Mouse (Mus musculus) left cerebral cortex, postnatal 10 days (tissue): ENCODE results near the gene Cfap73. TPM values are rescaled to one million over a fixed set of nuclear protein-coding genes. Genes with fewer than 3 reads are reported as not detected.

Experiments used
- DNase-seq, 2 experiments: peaks; one replicate each; pipeline ENCODE4 v3.0.0; 2021 to 2022; ENCODE audit warnings: low spot score in 2 of 2, mixed read lengths in 1 of 2; ENCODE audit errors: extremely low spot score in 1 of 2
- intact Hi-C: fragments of 180-260 bp; cut with DNase I; formaldehyde crosslinking; loops from one replicate; pipeline ENCODE4 v1.15.1; 2025
- total RNA-seq, 2 experiments: library from RNA; stranded (reverse); gene quantifications; 2 replicates each; pipeline ENCODE4 v1.2.3; 2021

Cfap73 gene
- total RNA-seq, 2 experiments from 2014 or later, result 1.1 TPM; not detected in 1

DNA sequence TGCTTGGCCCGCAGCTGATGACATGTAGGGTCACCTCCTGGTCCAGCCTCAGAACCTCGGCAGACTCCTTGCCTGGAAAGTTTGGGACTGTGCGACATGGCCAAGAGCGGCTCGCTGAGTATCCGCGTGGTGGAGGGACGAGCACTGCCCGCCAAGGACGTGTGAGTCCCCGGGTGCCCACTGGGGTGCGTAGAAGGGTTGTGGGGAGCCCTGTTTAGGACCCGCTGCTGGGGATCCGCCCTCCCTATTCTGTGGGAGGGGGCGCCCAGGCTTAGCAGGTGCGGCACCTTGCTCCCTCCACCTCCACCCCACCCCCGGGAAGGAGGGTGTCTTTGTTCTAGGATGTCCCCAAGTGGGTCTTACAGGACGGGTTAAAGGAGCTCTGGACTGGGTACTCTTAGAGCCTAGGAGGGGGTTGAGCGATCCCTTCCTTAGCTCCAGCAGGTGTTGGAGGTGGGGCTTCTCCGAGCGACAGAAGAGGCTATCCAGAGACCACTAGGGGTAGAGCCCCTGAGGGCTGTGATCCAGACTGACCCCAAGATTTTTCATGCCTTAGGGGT is 15.4 kb upstream of the Cfap73 start:
- intact Hi-C loops, result loop anchor here (2.0 kb wide), 1 partner anchor 29 kb away; no protein-coding TSS in a partner anchor
- DNase-seq, result peak in 1 of 2 experiments; percentile 72

DNA sequence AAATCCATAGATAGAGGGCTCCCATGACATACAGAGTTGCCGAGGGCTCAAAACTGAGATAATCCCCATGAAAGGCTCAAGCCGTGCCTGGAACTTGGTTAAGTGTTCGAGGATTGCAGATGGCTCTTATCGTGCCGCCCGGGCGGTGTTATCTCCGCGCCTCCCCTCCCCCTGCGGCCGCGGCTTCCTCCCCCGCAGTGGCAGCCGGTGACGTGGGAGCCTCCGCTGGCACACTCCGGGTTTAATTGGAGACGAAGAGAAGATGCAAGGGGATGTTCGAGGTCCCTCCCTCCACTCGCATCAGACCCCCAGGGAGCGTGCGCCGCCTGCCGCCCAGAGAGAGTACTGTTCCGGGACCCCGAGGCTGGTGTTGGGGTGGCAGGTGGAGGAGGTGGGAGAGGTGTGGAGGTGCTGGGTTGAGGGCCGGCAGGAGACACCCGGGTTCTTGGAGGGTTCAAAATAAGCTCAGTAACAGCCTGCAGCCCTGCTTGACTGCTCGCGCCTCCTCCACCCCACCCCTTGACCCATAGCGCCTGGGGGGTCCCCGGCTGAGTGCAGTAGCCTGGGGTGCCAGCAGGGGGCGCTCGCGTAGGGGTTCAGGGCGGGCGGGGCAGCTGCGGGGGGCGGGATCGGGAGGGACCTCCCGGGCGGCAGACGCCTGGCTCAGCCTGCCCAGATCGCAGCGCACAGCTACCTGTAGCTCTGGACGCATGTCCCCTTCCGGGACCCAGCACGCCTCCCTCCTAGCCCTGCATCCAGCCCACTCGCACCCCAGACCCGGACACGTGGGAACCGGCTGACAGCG is 14.7 kb upstream of the Cfap73 start, which contains the start of gene Rasal1:
Rasal1 (plus strand) TSS at position 244 of the 805 bp plus-strand sequence.
- intact Hi-C loops, result loop anchor here (2.0 kb wide), 1 partner anchor 28 kb away; no protein-coding TSS in a partner anchor
- peak; percentile 80 to 87 for DNase-seq

- intact Hi-C loops, result loop anchor here (2.0 kb wide), 1 partner anchor 27 kb away; no protein-coding TSS in a partner anchor
- DNase-seq, result no peak
Observed at GRCm38 (mm10) chr5:120647814-120648491, 13.9 kb upstream of the Cfap73 start.

- no peak for DNase-seq
- intact Hi-C loops, result no loop called here
Observed at GRCm38 (mm10) chr5:120647361-120647760, 13.3 kb upstream of the Cfap73 start.

- intact Hi-C loops, result no loop called here
- DNase-seq, result peak in 1 of 2 experiments; percentile 53
Observed at GRCm38 (mm10) chr5:120645851-120646250, 11.8 kb upstream of the Cfap73 start.

DNA sequence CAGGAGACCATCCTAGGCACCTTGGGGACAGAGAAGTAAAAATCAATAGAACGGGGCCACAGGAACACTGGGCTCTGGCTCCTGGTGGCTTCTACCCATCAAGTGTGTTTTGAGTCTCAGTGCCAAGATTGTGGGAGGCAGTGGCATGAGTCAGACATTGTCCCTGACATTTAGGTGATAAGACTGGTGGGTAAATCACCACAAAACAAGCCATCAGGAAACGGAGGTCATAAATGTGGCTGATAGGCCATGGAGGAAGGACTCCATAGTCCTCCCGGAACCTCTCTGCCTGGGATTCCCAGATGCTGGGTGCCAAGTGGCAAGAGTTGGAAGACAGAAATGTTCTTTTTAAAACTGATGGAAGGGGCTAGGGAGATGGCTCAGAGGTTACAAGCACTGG is 10.2 kb upstream of the Cfap73 start:
- DNase-seq, result no peak
- intact Hi-C loops, result no loop called here

GRCm38 (mm10) chr5:120643365-120644085 is 9.5 kb upstream of the Cfap73 start:
- intact Hi-C loops, result no loop called here
- DNase-seq, result peak in 1 of 2 experiments; percentile 71

DNA sequence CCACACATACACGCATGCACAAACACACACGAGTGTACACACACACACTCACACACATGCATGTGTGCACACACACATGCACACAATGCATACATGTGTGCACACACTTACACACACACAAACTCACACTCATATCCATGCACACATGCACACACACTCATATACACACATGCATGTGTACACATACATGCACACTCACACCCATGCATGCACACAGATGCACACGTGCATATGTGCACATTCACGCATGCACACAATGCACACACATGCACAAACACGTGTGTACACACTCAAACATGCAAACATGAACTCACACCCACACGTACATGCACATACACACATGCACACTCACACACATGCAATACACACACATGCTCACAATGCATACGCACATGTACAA is 6.1 kb upstream of the Cfap73 start:
- intact Hi-C loops, result no loop called here
- DNase-seq, result no peak

DNA sequence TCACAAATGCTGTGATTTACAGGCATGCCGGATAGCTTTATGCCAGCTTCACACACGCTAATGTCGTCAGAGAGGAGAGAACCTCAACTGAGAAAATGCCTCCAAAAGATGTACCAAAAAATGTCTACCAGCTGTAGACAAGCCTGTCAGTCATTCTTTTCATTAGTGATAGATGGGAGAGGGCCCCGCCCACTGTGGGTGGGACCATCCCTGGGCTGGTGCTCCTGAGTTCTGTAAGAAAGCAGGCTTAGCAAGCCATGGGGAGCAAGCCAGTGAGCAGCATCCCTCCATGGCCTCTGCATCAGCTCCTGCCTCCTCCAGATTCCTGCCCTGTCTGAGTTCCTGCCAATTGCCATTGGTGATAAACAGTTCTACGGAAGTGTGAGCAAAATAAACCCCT is 1.6 kb upstream of the Cfap73 start:
- no peak for DNase-seq
- intact Hi-C loops, result no loop called here

- no peak for DNase-seq
- intact Hi-C loops, result no loop called here
Observed at GRCm38 (mm10) chr5:120634860-120635259, 825 bp upstream of the Cfap73 start.

DNA sequence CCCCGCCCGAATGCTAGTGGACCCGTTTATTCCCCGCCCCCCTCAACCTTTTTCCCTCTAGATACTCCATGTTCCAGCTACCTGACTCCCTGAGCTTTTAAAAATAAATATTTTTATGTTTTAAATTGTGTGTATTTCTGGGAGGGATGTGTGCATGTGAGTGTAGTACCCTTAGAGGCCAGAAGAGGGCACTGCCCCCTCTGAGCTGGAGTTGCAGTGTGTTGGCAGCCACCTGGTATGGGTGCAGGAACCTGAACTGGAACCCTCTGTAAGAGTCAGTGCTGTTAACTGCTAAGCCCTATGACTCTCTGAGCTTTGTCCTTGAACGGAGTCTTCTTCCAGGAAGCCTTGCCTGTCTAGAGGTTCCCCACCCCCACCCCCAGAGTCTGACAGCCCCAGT is 2.1 kb downstream of the Cfap73 start:
- DNase-seq, result no peak
- intact Hi-C loops, result no loop called here

DNA sequence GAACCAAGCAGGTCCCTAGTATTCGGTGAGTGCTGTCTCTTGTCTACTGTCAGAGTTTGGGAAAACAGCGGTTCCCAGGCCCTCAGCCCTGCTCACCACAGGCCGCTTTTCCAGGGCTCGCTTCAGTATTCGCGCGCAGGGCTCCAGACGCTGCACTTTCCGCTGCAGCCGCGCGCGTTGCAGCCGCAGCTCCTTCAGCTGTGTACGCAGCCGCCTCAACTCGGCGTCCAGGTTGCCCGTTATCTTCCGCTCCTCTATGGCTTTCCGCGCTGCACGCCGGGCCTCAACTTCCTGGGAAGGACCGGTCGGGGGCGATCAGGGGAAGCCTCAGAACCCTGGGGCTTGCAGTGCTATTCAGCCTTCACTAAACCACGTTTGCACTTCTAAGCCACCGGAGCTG is 2.9 kb downstream of the Cfap73 start:
- intact Hi-C loops, result no loop called here
- DNase-seq, result no peak

DNA sequence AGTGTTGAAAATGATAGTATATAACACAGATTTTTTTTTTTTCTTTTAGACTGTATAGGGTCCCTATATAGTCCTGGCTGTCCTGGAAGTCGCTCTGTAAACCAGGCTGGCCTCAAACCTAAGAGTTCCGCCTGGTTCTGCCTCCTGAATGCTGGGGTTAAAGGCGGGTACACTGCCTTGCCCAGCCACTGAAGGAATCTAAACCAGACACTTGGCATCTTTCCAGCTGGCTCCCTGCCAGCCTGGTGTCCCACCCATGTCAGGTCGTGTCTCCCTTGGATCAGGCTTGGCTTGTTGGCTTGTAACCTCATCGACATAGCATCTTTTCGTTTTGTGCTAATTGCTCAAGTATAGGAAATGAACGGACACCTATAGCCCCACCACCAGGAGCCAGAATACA is 5.4 kb downstream of the Cfap73 start:
- peak in 1 of 2 experiments; percentile 63 for DNase-seq
- intact Hi-C loops, result no loop called here

DNA sequence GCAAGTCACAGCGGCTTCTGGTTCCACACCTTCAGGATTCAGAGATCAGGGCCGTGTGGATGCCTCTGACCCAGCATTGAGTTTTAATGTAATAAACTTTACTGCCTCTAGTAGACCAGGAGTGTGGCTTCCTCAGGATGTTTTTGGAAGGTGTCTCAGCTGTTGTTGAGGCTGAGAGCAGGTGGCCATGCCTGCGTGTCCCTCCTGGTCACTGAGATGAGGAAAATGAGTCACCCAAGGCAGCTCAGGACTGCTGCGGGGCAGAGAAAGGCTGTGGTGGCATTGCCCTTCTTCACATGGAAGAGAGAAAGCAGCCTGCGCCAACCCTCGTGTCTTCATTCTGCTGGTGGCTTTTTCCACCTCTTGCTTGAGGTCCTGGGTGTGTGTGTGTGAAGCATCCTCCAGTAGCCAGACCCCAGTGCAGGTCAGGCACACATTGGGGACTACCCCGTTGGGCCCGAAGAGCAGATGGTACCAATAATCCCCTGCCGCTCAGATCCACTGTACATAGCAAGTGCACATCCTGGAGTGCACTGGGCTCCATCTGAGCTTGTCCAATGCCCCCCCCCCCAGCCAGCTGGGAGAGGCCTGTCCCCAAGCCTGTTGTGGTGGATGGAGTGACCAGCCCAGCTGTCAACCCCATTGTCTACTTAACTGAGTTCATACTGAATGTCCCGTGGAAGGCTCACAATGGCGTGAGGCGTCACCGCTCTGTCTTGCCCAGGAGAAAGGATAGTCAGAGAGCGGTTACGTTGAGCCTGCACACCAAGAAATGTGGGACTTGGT is 6.3 kb downstream of the Cfap73 start:
- intact Hi-C loops, result no loop called here
- no peak for DNase-seq

- intact Hi-C loops, result no loop called here
- peak in 1 of 2 experiments; percentile 70 for DNase-seq
Observed at GRCm38 (mm10) chr5:120626399-120626798, 7.6 kb downstream of the Cfap73 start.

GRCm38 (mm10) chr5:120624427-120624826 is 9.6 kb downstream of the Cfap73 start:
- DNase-seq, result no peak
- intact Hi-C loops, result loop anchor here (5.0 kb wide), 1 partner anchor 123 kb away; the partner anchor contains the start of gene Oas2

DNA sequence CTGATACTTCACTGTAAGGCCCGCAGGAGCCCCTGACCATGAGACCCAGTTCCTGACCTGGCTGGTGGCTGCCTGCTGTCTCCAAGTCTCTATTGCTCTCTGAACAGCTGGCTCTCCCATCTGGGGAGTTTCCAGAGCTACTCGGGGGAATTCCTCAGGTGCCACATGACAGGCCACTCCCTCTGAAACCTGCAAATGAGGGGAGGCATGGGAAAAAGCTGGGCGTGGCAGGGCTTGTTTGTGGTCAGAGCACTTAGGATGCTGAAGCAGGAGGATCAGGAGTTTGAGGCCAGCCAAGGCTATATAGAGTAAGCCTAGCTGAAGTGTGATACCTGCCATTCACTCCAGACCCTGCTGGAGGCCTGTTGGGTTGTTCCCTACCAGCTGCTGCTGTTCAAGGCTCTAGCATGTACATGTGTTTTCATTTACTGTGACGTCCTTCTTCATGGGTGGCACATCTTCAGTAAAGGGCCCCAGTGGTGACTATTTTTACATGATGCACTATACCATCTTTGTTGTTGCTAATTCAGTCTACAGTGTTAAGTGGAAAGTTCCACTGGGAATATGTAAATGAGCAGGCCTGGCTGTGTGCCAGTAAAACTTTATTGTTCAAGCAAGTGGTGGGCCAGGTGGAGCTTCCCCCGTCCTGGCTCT is 11.7 kb downstream of the Cfap73 start:
- DNase-seq, result peak in 1 of 2 experiments; percentile 58
- intact Hi-C loops, result loop anchor here (5.0 kb wide), 1 partner anchor 125 kb away; the partner anchor contains the start of gene Oas2

DNA sequence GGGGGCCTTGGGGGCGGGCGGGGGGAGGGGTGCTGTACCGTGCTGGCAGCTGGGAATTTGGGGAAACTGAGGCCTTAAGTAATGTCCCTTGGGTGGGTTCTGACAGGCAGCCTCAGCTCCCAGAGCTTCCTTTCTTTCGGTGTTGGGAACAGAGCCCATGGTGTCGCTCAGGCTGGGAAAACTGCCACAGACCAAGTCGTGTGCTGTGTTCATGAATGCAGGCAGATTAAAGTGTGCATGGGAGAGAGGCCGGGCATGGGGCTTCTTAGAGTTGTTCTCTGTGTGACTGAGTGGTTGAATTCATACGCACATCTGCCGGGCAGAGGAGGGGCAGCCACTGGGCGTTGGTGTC is 12.2 kb downstream of the Cfap73 start:
- intact Hi-C loops, result loop anchor here (2.0 to 5.0 kb wide), 4 partner anchors 27 to 125 kb away; partner anchors contain the start of genes Oas2 and Rasal1
- no peak for DNase-seq
